Mouse (Mus musculus) embryo, embryonic 10 days (tissue): ENCODE measurements around the gene Kif26b.

ENCODE experiments used
- DNase-seq: peaks from one replicate; pipeline ENCODE4 v3.0.0-alpha.2; 2015; ENCODE audit warnings: low spot score

Gene Kif26b

GRCm38 (mm10) chr1:178770626-178771362, 241.9 kb downstream of the Kif26b start:
- no peak for DNase-seq

- DNase-seq = no peak
These were observed 250.8 kb downstream of the Kif26b start for GRCm38 (mm10) chr1:178779742-178780141.

- DNase-seq = no peak
These were observed 255.1 kb downstream of the Kif26b start for GRCm38 (mm10) chr1:178784043-178784442.

- DNase-seq = no peak
These were observed 262.3 kb downstream of the Kif26b start for GRCm38 (mm10) chr1:178791266-178791665.

GRCm38 (mm10) chr1:178792726-178793125, 263.8 kb downstream of the Kif26b start:
- DNase-seq = no peak

GRCm38 (mm10) chr1:178794866-178795265, 265.9 kb downstream of the Kif26b start:
- DNase-seq = no peak

GRCm38 (mm10) chr1:178797388-178797787, 268.5 kb downstream of the Kif26b start:
- no peak for DNase-seq

GRCm38 (mm10) chr1:178798333-178798732, 269.4 kb downstream of the Kif26b start:
- peak; percentile 56 for DNase-seq

- no peak for DNase-seq
These were observed 270.0 kb downstream of the Kif26b start for GRCm38 (mm10) chr1:178798886-178799285.

GRCm38 (mm10) chr1:178799836-178800552, 271.1 kb downstream of the Kif26b start:
- DNase-seq = peak; percentile 37

- no peak for DNase-seq
These were observed 274.2 kb downstream of the Kif26b start for GRCm38 (mm10) chr1:178803155-178803554.

GRCm38 (mm10) chr1:178817476-178817875, 288.6 kb downstream of the Kif26b start:
- DNase-seq = no peak

GRCm38 (mm10) chr1:178819060-178819459, 290.1 kb downstream of the Kif26b start:
- no peak for DNase-seq

GRCm38 (mm10) chr1:178820079-178820478, 291.2 kb downstream of the Kif26b start:
- DNase-seq = no peak

GRCm38 (mm10) chr1:178820556-178821435, 291.9 kb downstream of the Kif26b start:
- DNase-seq = no peak

GRCm38 (mm10) chr1:178824871-178825270, 295.9 kb downstream of the Kif26b start:
- no peak for DNase-seq

- no peak for DNase-seq
These were observed 298.3 kb downstream of the Kif26b start for GRCm38 (mm10) chr1:178827223-178827622.

GRCm38 (mm10) chr1:178829456-178829855, 300.5 kb downstream of the Kif26b start:
- DNase-seq = no peak

- no peak for DNase-seq
These were observed 303.6 kb downstream of the Kif26b start for GRCm38 (mm10) chr1:178832571-178832970.

- no peak for DNase-seq
These were observed 306.9 kb downstream of the Kif26b start for GRCm38 (mm10) chr1:178835805-178836204.

- no peak for DNase-seq
These were observed 308.1 kb downstream of the Kif26b start for GRCm38 (mm10) chr1:178836998-178837397.

- no peak for DNase-seq
These were observed 309.9 kb downstream of the Kif26b start for GRCm38 (mm10) chr1:178838696-178839320.
